In the genomic region with DNA sequence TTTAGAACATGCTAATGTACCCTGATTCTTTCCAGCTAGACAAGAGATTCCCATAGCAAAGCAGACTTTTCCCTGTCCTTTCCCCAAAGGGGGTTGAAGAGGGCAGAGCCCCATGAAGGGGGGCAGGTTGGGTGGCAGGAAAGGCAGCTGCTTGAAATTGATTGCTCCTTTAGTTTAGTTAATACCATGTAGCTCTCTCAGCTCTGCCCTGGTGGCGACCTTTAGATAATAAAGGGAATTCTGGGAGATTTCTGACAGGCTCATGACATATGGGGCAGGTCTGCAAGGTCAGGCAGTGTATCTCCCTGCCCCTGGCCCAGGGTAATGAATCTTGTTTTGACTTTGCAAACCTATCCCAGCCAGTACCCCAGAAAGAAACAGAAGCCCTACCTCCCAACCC, we compare ENCODE assay signal across 14 mouse cellular contexts. TPM values are rescaled to one million over a fixed set of nuclear protein-coding genes. Genes with fewer than 3 reads are reported as not detected.
A peak's percentile ranks its signal among the peaks of the same experiment; 100 is the strongest.
DNase-seq lines count a peak whose midpoint lies in the region; ATAC-seq lines count a peak whose summit lies in the region.
"Had no signal": no experiment of that assay in that cellular context is flagged by ENCODE, and none has a peak within 500 bp of the region (broad histone marks: within the 10 kb centered on the region; RNA-seq: fewer than 3 reads in every experiment).

No protein-coding gene starts in this region.

- no peak overlapping the region; the same call in 1 of the 2 replicates for H3K9ac ChIP-seq in heart, embryonic 14.5 days (ENCODE audit: low read length)
- no peak overlapping the region for H3K9ac ChIP-seq in heart, embryonic 11.5 days (ENCODE audit: low read depth, low read length)
- H3K9ac ChIP-seq: limb, embryonic 15.5 days; midbrain, embryonic 15.5 days; neural tube, embryonic 13.5 days had no signal

- no peaks in the 10 kb centered on the region for H3K9me3 ChIP-seq in heart, embryonic 14.5 days (ENCODE audit: control insufficient read depth, low read length)
- H3K9me3 ChIP-seq in heart, embryonic 11.5 days (replicated peaks; ENCODE audit: control insufficient read depth, low read length) = no peaks in the 10 kb centered on the region
- H3K9me3 ChIP-seq: limb, embryonic 15.5 days; midbrain, embryonic 15.5 days; neural tube, embryonic 13.5 days had no signal

- peaks cover 13 to 45% of the 10 kb centered on the region in 2 experiments for H3K4me1 ChIP-seq in heart, embryonic 14.5 days (ENCODE audit: control insufficient read depth in 2 of 2, insufficient read depth in 2 of 2, low read length in 2 of 2)
- peaks cover 17% of the 10 kb centered on the region for H3K4me1 ChIP-seq in heart, embryonic 11.5 days (ENCODE audit: control insufficient read depth, insufficient read depth, low read length)

- H3K4me2 ChIP-seq in heart, embryonic 14.5 days (ENCODE audit: low read length) = no peak overlapping the region
- no peak overlapping the region for H3K4me2 ChIP-seq in heart, embryonic 11.5 days
- H3K4me2 ChIP-seq: limb, embryonic 15.5 days; midbrain, embryonic 15.5 days; neural tube, embryonic 13.5 days had no signal

- H3K36me3 ChIP-seq in heart, embryonic 14.5 days (ENCODE audit: control insufficient read depth, insufficient read depth, low read length) = no peaks in the 10 kb centered on the region
- H3K36me3 ChIP-seq in heart, embryonic 11.5 days (ENCODE audit: control insufficient read depth, insufficient read depth, low read length) = no peaks in the 10 kb centered on the region
- H3K36me3 ChIP-seq: limb, embryonic 15.5 days; midbrain, embryonic 15.5 days; neural tube, embryonic 13.5 days had no signal

- H3K27ac ChIP-seq in heart, embryonic 14.5 days (replicated peaks in 1 of 2; ENCODE audit: control insufficient read depth in 1 of 2, insufficient read depth in 1 of 2, low read depth in 2 of 2, low read length in 2 of 2) = peak overlapping the region; percentile 31 to 53; a peak in 3 of 4 replicates
- no peak overlapping the region for H3K27ac ChIP-seq in heart, embryonic 11.5 days (ENCODE audit: low read depth, low read length)
- H3K27ac ChIP-seq: left cerebral cortex, adult 2 months; limb, embryonic 15.5 days; midbrain, embryonic 15.5 days had no signal

- no peaks in the 10 kb centered on the region for H3K27me3 ChIP-seq in heart, embryonic 14.5 days (ENCODE audit: control insufficient read depth, insufficient read depth, low read length)
- no peaks in the 10 kb centered on the region for H3K27me3 ChIP-seq in heart, embryonic 11.5 days (ENCODE audit: control insufficient read depth, insufficient read depth, low read length)
- H3K27me3 ChIP-seq: limb, embryonic 15.5 days; midbrain, embryonic 15.5 days; neural tube, embryonic 13.5 days had no signal

- ATAC-seq in heart, embryonic 14.5 days (ENCODE audit: insufficient number of reproducible peaks, insufficient read depth, low FRiP score, low read depth) = no peak
- no peak for ATAC-seq in heart, embryonic 11.5 days (replicated peaks; ENCODE audit: insufficient number of reproducible peaks, low FRiP score, low TSS enrichment)
- ATAC-seq: midbrain, embryonic 15.5 days had no signal

- DNase-seq in adrenal gland, adult 2 months = peak; percentile 52
- DNase-seq in adrenal gland, postnatal 4 days (ENCODE audit: low spot score in 2 of 2) = no peak
- peak; percentile 29 for DNase-seq in kidney, postnatal 10 days
- DNase-seq in kidney, adult 18-20 months = no peak
- peak; percentile 30 to 36 for DNase-seq in kidney, postnatal 36 days
- no peak for DNase-seq in frontal cortex, postnatal 36 days (ENCODE audit: low spot score in 2 of 2)
- DNase-seq: adrenal gland, postnatal 10 days; spleen, adult 18-20 months had no signal

- 16% methylated on average over 1 of the region's 1 CpGs for WGBS in heart, embryonic 14.5 days
- 22% methylated on average over 1 of the region's 1 CpGs for WGBS in heart, embryonic 11.5 days (ENCODE audit: insufficient replicate concordance)

- no peak overlapping the region for H3K4me3 ChIP-seq in heart, embryonic 14.5 days (ENCODE audit: control insufficient read depth in 1 of 2, insufficient read depth in 1 of 2, low read depth in 1 of 2, low read length in 2 of 2)
- H3K4me3 ChIP-seq in heart, embryonic 11.5 days (ENCODE audit: low read depth, low read length) = no peak overlapping the region
- H3K4me3 ChIP-seq: left cerebral cortex, adult 2 months; limb, embryonic 15.5 days; midbrain, embryonic 15.5 days; neural tube, embryonic 13.5 days had no signal

RNA-seq across cellular contexts. Expression of a gene that starts 17.4 kb away (rescaled TPM):
- 1 to 10 TPM; 8.6 to 9.1 TPM for total RNA-seq in adrenal gland, adult 2 months (2021)
- 2.6 and 3.6 TPM in 2 replicates for polyA plus RNA-seq in adrenal gland, adult 2 months (2012; rRNA removed)
- 10 to 100 TPM; 12.3 to 12.4 TPM for total RNA-seq in adrenal gland, postnatal 4 days (2021)
- polyA plus RNA-seq in heart, embryonic 14.5 days (2014; fragmentation: Nextera tagmentation; extraction: Ambion mirVana) = 6.5 and 6.9 TPM in 2 replicates
- polyA plus RNA-seq in heart, embryonic 11.5 days (2014; fragmentation: Nextera tagmentation; extraction: Ambion mirVana) = 6.4 and 6.7 TPM in 2 replicates

Comparison
In these comparisons a context has a peak if more than half of its experiments do, and no peak if none do; other contexts are left out.
1. DNase-seq: peak in adrenal gland, adult 2 months (single experiment), kidney, postnatal 10 days (single experiment) and kidney, postnatal 36 days (2 of 2); none in adrenal gland, postnatal 4 days (0 of 2), kidney, adult 18-20 months (single experiment) and frontal cortex, postnatal 36 days (0 of 2).